Comparison of ENCODE assay signal across 8 mouse cellular contexts in the genomic region with DNA sequence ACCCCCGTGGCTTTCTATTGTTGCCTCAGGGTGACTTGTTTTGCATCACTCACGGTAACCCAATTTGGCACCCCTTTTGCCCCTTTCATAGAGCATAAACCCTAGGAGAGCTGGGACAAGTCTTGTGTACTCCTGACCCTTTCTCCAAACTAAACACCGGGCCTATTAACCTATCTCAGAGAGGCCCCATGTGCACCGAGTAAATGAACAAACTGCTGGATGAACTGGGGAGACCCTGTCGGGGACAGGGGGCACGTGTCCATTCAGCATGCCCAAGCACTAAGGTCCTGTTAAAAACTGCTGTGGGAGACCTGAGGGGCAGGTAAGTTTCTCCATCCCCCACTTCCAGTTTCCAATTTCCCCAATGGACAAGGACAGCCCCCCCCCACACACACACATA. TPM values are rescaled to one million over a fixed set of nuclear protein-coding genes. Genes with fewer than 3 reads are reported as not detected.
DNase-seq lines count a peak whose midpoint lies in the region; ATAC-seq and TF ChIP-seq lines count a peak whose summit lies in the region.

No protein-coding gene starts in this region.

- no peak overlapping the region for H3K27ac ChIP-seq in embryonic facial prominence, embryonic 12.5 days
- no peak overlapping the region for H3K27ac ChIP-seq in intestine, postnatal 0 days (ENCODE audit: low read depth, low read length)
- H3K27ac ChIP-seq in midbrain, embryonic 11.5 days (ENCODE audit: low read depth, low read length), result no peak overlapping the region

- H3K4me1 ChIP-seq in embryonic facial prominence, embryonic 12.5 days, result peaks cover 5% of the 10 kb centered on the region
- H3K4me1 ChIP-seq in intestine, postnatal 0 days (replicated peaks; ENCODE audit: control insufficient read depth, insufficient read depth, low read length), result no peaks in the 10 kb centered on the region
- H3K4me1 ChIP-seq in midbrain, embryonic 11.5 days (ENCODE audit: control insufficient read depth, insufficient read depth, low read length), result peaks cover 5% of the 10 kb centered on the region; the same call in 1 of the 2 replicates

- peak overlapping the region; percentile 70 for H3K4me2 ChIP-seq in embryonic facial prominence, embryonic 12.5 days (replicated peaks)
- H3K4me2 ChIP-seq in intestine, postnatal 0 days (replicated peaks; ENCODE audit: low read depth), result peak overlapping the region; percentile 81
- H3K4me2 ChIP-seq in midbrain, embryonic 11.5 days, result peak overlapping the region; percentile 70

- peak; percentile 1 for DNase-seq in gastrocnemius, postnatal 25 days
- DNase-seq in gastrocnemius, adult 8-10 months (ENCODE audit: low spot score in 2 of 2), result no peak
- DNase-seq in midbrain, embryonic 11.5 days (ENCODE audit: low spot score, missing footprints), result no peak
- no peak for DNase-seq in urinary bladder, postnatal 36 days (ENCODE audit: low spot score in 2 of 2)
- no peak for DNase-seq in layer of hippocampus, adult 11-12 months (ENCODE audit: low spot score)

- H3K4me3 ChIP-seq in embryonic facial prominence, embryonic 12.5 days, result peak overlapping the region; percentile 57
- H3K4me3 ChIP-seq in intestine, postnatal 0 days (ENCODE audit: low read depth, low read length), result peak overlapping the region; percentile 58
- peak overlapping the region; percentile 54; the same call in 1 of the 2 replicates for H3K4me3 ChIP-seq in midbrain, embryonic 11.5 days (ENCODE audit: low read depth, low read length)

- TF ChIP-seq CTCF in intestine, postnatal 0 days (IDR thresholded peaks at IDR 0.05; ENCODE audit: low read depth), result no peak

- no peak for ATAC-seq in embryonic facial prominence, embryonic 12.5 days (ENCODE audit: insufficient number of reproducible peaks, insufficient read depth, low FRiP score, low TSS enrichment)
- ATAC-seq in intestine, postnatal 0 days, result no peak
- no peak for ATAC-seq in midbrain, embryonic 11.5 days (ENCODE audit: low FRiP score)
- no peak for ATAC-seq in cerebellum, adult (ENCODE audit: insufficient number of reproducible peaks, low FRiP score, low TSS enrichment)

- H3K27me3 ChIP-seq in embryonic facial prominence, embryonic 12.5 days, result no peaks in the 10 kb centered on the region
- no peaks in the 10 kb centered on the region for H3K27me3 ChIP-seq in intestine, postnatal 0 days (replicated peaks; ENCODE audit: control insufficient read depth, insufficient read depth, low read length)
- H3K27me3 ChIP-seq in midbrain, embryonic 11.5 days (ENCODE audit: control insufficient read depth, insufficient read depth, low read length), result no peaks in the 10 kb centered on the region

- 29% methylated on average over 6 of the region's 6 CpGs for WGBS in embryonic facial prominence, embryonic 12.5 days
- 37% methylated on average over 6 of the region's 6 CpGs for WGBS in intestine, postnatal 0 days
- WGBS in midbrain, embryonic 11.5 days, result 32% methylated on average over 6 of the region's 6 CpGs

- H3K9ac ChIP-seq in embryonic facial prominence, embryonic 12.5 days, result peak overlapping the region; percentile 61
- 0 out of 2 replicates have a peak overlapping the region, but pooled peaks have one; percentile 55 for H3K9ac ChIP-seq in intestine, postnatal 0 days (ENCODE audit: low read depth, low read length)
- H3K9ac ChIP-seq in midbrain, embryonic 11.5 days (ENCODE audit: low read length), result no peak overlapping the region; the same call in 1 of the 2 replicates

- H3K36me3 ChIP-seq in embryonic facial prominence, embryonic 12.5 days, result no peaks in the 10 kb centered on the region
- peaks cover 19% of the 10 kb centered on the region for H3K36me3 ChIP-seq in intestine, postnatal 0 days (ENCODE audit: control insufficient read depth, insufficient read depth)
- no peaks in the 10 kb centered on the region for H3K36me3 ChIP-seq in midbrain, embryonic 11.5 days (ENCODE audit: control insufficient read depth, insufficient read depth, low read length)

- no peaks in the 10 kb centered on the region for H3K9me3 ChIP-seq in embryonic facial prominence, embryonic 12.5 days
- no peaks in the 10 kb centered on the region for H3K9me3 ChIP-seq in intestine, postnatal 0 days (ENCODE audit: control insufficient read depth)
- H3K9me3 ChIP-seq in midbrain, embryonic 11.5 days (ENCODE audit: control insufficient read depth, low read length), result no peaks in the 10 kb centered on the region

RNA-seq across cellular contexts. Expression of a gene that starts 1.0 kb away (rescaled TPM):
- total RNA-seq in gastrocnemius, postnatal 25 days (2021), result 10 to 100 TPM; 11.6 to 22.6 TPM
- 10 to 100 TPM; 11.6 to 17.3 (median 13.2) TPM for total RNA-seq in gastrocnemius, adult 8-10 months (2022)
- 34.6 and 36.1 TPM in 2 replicates for polyA plus RNA-seq in embryonic facial prominence, embryonic 12.5 days (2016; fragmentation: Nextera tagmentation; extraction: Ambion mirVana)
- 283 and 305 TPM in 2 replicates for polyA plus RNA-seq in intestine, postnatal 0 days (2015; fragmentation: Nextera tagmentation; extraction: Ambion mirVana)
- polyA plus RNA-seq in midbrain, embryonic 11.5 days (2014; fragmentation: Nextera tagmentation; extraction: Ambion mirVana), result 28.4 and 30.9 TPM in 2 replicates

RNA-seq across cellular contexts. Expression of a gene that starts 16.5 kb away (rescaled TPM):
- 10 to 100 TPM; 13.0 to 14.2 TPM for total RNA-seq in gastrocnemius, postnatal 25 days (2021)
- total RNA-seq in gastrocnemius, adult 8-10 months (2022), result 10 to 100 TPM; 19.5 to 24.6 (median 21.4) TPM
- polyA plus RNA-seq in embryonic facial prominence, embryonic 12.5 days (2016; fragmentation: Nextera tagmentation; extraction: Ambion mirVana), result 5.1 and 5.2 TPM in 2 replicates
- polyA plus RNA-seq in intestine, postnatal 0 days (2015; fragmentation: Nextera tagmentation; extraction: Ambion mirVana), result 2.1 and 2.2 TPM in 2 replicates
- polyA plus RNA-seq in midbrain, embryonic 11.5 days (2014; fragmentation: Nextera tagmentation; extraction: Ambion mirVana), result 3.2 and 3.5 TPM in 2 replicates

RNA-seq across cellular contexts. Expression of a gene that starts 32.8 kb away (rescaled TPM):
- 10 to 100 TPM; 24.3 to 31.2 TPM for total RNA-seq in gastrocnemius, postnatal 25 days (2021)
- 10 to 100 TPM; 25.1 to 33.5 (median 29.8) TPM for total RNA-seq in gastrocnemius, adult 8-10 months (2022)
- 79.1 and 82.2 TPM in 2 replicates for polyA plus RNA-seq in embryonic facial prominence, embryonic 12.5 days (2016; fragmentation: Nextera tagmentation; extraction: Ambion mirVana)
- polyA plus RNA-seq in intestine, postnatal 0 days (2015; fragmentation: Nextera tagmentation; extraction: Ambion mirVana), result 27.6 and 31.8 TPM in 2 replicates
- polyA plus RNA-seq in midbrain, embryonic 11.5 days (2014; fragmentation: Nextera tagmentation; extraction: Ambion mirVana), result 73.0 and 80.6 TPM in 2 replicates

RNA-seq across cellular contexts. Expression of a gene that starts 35.9 kb away (rescaled TPM):
- total RNA-seq in gastrocnemius, postnatal 25 days (2021), result 1 to 10 TPM; 5.1 to 8.4 TPM
- 10 to 100 TPM in 3 of 4 experiments, 1 to 10 TPM in 1; 7.3 to 18.4 (median 14.0) TPM for total RNA-seq in gastrocnemius, adult 8-10 months (2022)
- polyA plus RNA-seq in embryonic facial prominence, embryonic 12.5 days (2016; fragmentation: Nextera tagmentation; extraction: Ambion mirVana), result 12.7 and 14.7 TPM in 2 replicates
- 2.4 and 2.5 TPM in 2 replicates for polyA plus RNA-seq in intestine, postnatal 0 days (2015; fragmentation: Nextera tagmentation; extraction: Ambion mirVana)
- polyA plus RNA-seq in midbrain, embryonic 11.5 days (2014; fragmentation: Nextera tagmentation; extraction: Ambion mirVana), result 20.1 and 21.4 TPM in 2 replicates

RNA-seq across cellular contexts. Expression of a gene that starts 36.0 kb away (rescaled TPM):
- total RNA-seq in gastrocnemius, postnatal 25 days (2021), result under 1 TPM; 0.13 TPM
- total RNA-seq in gastrocnemius, adult 8-10 months (2022), result under 1 TPM; 0.11 to 0.36 (median 0.15) TPM
- 0.14 and 0.33 TPM in 2 replicates for polyA plus RNA-seq in embryonic facial prominence, embryonic 12.5 days (2016; fragmentation: Nextera tagmentation; extraction: Ambion mirVana)
- 0.09 and 0.20 TPM in 2 replicates for polyA plus RNA-seq in intestine, postnatal 0 days (2015; fragmentation: Nextera tagmentation; extraction: Ambion mirVana)
- polyA plus RNA-seq in midbrain, embryonic 11.5 days (2014; fragmentation: Nextera tagmentation; extraction: Ambion mirVana), result 0.57 and 0.64 TPM in 2 replicates
